Mouse (Mus musculus) heart, postnatal 0 days (tissue): ENCODE measurements at regions not wholly inside any gene's neighbourhood (a gene's known extent, or its start where the extent isn't known, plus 50 kb on each side); places are given as distances from the start of the nearest gene placed in this dataset.

Experiments
- CTCF ChIP-seq: IDR thresholded peaks from 2 replicates; pipeline ENCODE4 v1.5.1; 2016; ENCODE audit warnings: antibody characterized with exemption, control low read depth, low read depth
- EP300 ChIP-seq: IDR thresholded peaks from 2 replicates; pipeline ENCODE4 v1.6.1; 2016; ENCODE audit warnings: antibody characterized with exemption, low read depth

GRCm38 (mm10) chr17:15622913-15623312, 58.8 kb upstream of the Prdm9 start:
- TF ChIP-seq EP300 (no peak), CTCF (peak; percentile 63)
